Mouse (Mus musculus) heart, postnatal 0 days (tissue): ENCODE measurements around the gene Ccdc85a. TPM values are rescaled to one million over a fixed set of nuclear protein-coding genes. Genes with fewer than 3 reads are reported as not detected.

Source experiments
- ATAC-seq: fragments of 200-750 bp; cut with Nextera tagmentation; 2 replicates; pipeline ENCODE4 v1.8.0; 2017; ENCODE audit warnings: low read depth, moderate number of reproducible peaks, moderate library complexity; ENCODE audit not compliant: insufficient read depth
- DNase-seq: peaks from one replicate; pipeline ENCODE4 v3.0.0-alpha.2; 2016; ENCODE audit warnings: low spot score
- H3K27ac ChIP-seq: fragments of 300-500 bp; sonication (generic); 2 replicates; pipeline ENCODE4 v1.5.1; 2014; ENCODE audit warnings: low read depth, mild to moderate bottlenecking
- H3K27me3 ChIP-seq: fragments of 300-500 bp; sonication (generic); 2 replicates; pipeline ENCODE4 v1.6.1; 2014; ENCODE audit warnings: low read length, mixed read lengths; ENCODE audit not compliant: control insufficient read depth, insufficient read depth
- H3K36me3 ChIP-seq: fragments of 300-500 bp; sonication (generic); replicated peaks from 2 replicates; pipeline ENCODE4 v1.6.1; 2014; ENCODE audit warnings: low read length, mixed read lengths; ENCODE audit not compliant: control insufficient read depth, insufficient read depth
- H3K4me1 ChIP-seq: fragments of 300-500 bp; sonication (generic); 2 replicates; pipeline ENCODE4 v1.6.1; 2014; ENCODE audit warnings: antibody characterized with exemption; ENCODE audit not compliant: control insufficient read depth, insufficient read depth
- H3K4me2 ChIP-seq: fragments of 300-500 bp; sonication (generic); 2 replicates; pipeline ENCODE4 v1.6.1; 2014; ENCODE audit warnings: low read depth, mild to moderate bottlenecking, low read length, moderate library complexity
- H3K4me3 ChIP-seq: fragments of 300-500 bp; sonication (generic); 2 replicates; pipeline ENCODE4 v1.5.1; 2014; ENCODE audit warnings: low read depth, low read length
- H3K9ac ChIP-seq: fragments of 300-500 bp; sonication (generic); replicated peaks from 2 replicates; pipeline ENCODE4 v1.6.1; 2014; ENCODE audit warnings: low read depth, low read length, mixed read lengths
- H3K9me3 ChIP-seq: fragments of 300-500 bp; sonication (generic); replicated peaks from 2 replicates; pipeline ENCODE4 v1.6.1; 2016; ENCODE audit warnings: low read length; ENCODE audit not compliant: control insufficient read depth
- CTCF ChIP-seq: IDR thresholded peaks from 2 replicates; pipeline ENCODE4 v1.5.1; 2016; ENCODE audit warnings: antibody characterized with exemption, control low read depth, low read depth
- EP300 ChIP-seq: IDR thresholded peaks from 2 replicates; pipeline ENCODE4 v1.6.1; 2016; ENCODE audit warnings: antibody characterized with exemption, low read depth
- WGBS: fragments of 180-500 bp; shearing (Covaris S2); extraction: QIAGEN DNeasy Blood & Tissue Kit; methylation state at CpG from one replicate; pipeline ENCODE4 v1.1.7; 2014; 5-methylcytosine and 5-hydroxymethylcytosine counted together
- polyA plus RNA-seq: library from polyadenylated mRNA; unstranded; fragments of >200 nt; fragmentation: Nextera tagmentation; extraction: Ambion mirVana; gene quantifications from 2 replicates; pipeline ENCODE4 v1.2.1, GENCODE M21; 2015
- total RNA-seq: library from RNA; depleted of rRNA; stranded (reverse); fragments of >200 nt; gene quantifications from 2 replicates; pipeline ENCODE4 v1.2.3, GENCODE M21; 2014; ENCODE audit warnings: low replicate concordance

The Ccdc85a gene
- total and polyA plus RNA-seq, 2 experiments from 2014 or later = 2.1 to 2.6 TPM

DNA sequence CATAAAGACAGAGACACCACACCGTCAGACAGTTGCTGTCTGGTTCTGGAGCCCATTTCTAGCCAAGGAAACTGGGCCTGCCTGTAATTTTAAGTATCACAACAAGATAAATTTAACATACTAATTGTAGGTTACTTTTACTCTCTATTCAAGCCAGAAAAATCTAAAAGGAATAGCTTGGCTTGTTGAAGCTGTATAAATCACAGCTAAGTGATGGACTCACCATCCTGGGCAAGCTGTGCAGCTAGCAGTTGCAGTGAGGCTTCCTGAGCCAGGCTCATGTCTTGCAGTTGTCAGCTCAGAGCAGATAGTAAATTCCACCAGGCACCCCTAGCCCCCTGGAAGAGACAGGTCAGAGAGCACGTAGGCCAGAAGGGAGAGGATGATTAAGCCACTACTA lies 50.8 kb downstream of the Ccdc85a start:
- Histone ChIP-seq H3K4me2 (no peak overlapping the region), H3K36me3 (no peaks in the 10 kb centered on the region), H3K9me3 (no peaks in the 10 kb centered on the region; the same call in 1 of the 2 replicates), H3K9ac (no peak overlapping the region), H3K27ac (no peak overlapping the region), H3K27me3 (no peaks in the 10 kb centered on the region), H3K4me3 (no peak overlapping the region), H3K4me1 (no peaks in the 10 kb centered on the region)
- DNase-seq (no peak), ATAC-seq (no peak)
- TF ChIP-seq EP300 (no peak), CTCF (no peak)
- 68% methylated on average over 2 of the region's 2 CpGs for WGBS

- H3K4me1 ChIP-seq = no peaks in the 10 kb centered on the region
- DNase-seq = no peak
- H3K9me3 ChIP-seq = no peaks in the 10 kb centered on the region; the same call in 1 of the 2 replicates
- no peaks in the 10 kb centered on the region for H3K27me3 ChIP-seq
- no peak for ATAC-seq
- no peaks in the 10 kb centered on the region for H3K36me3 ChIP-seq
- no peak overlapping the region for H3K9ac ChIP-seq
- H3K4me3 ChIP-seq = no peak overlapping the region
- H3K4me2 ChIP-seq = no peak overlapping the region
- TF ChIP-seq EP300 (no peak), CTCF (no peak)
- H3K27ac ChIP-seq = no peak overlapping the region
Observed at GRCm38 (mm10) chr11:28501190-28501589, 82.9 kb downstream of the Ccdc85a start.

- Histone ChIP-seq H3K4me2 (no peak overlapping the region), H3K9ac (no peak overlapping the region), H3K4me3 (no peak overlapping the region), H3K36me3 (no peaks in the 10 kb centered on the region), H3K9me3 (no peaks in the 10 kb centered on the region; the same call in 1 of the 2 replicates), H3K27ac (no peak overlapping the region), H3K27me3 (no peaks in the 10 kb centered on the region), H3K4me1 (no peaks in the 10 kb centered on the region)
- no peak for TF ChIP-seq CTCF
- TF ChIP-seq EP300 = no peak
- ATAC-seq (no peak), DNase-seq (no peak)
Observed at GRCm38 (mm10) chr11:28497034-28497433, 87.1 kb downstream of the Ccdc85a start.

- Histone ChIP-seq H3K27me3 (no peaks in the 10 kb centered on the region), H3K4me3 (no peak overlapping the region), H3K4me1 (no peaks in the 10 kb centered on the region), H3K4me2 (no peak overlapping the region), H3K9me3 (no peaks in the 10 kb centered on the region; the same call in 1 of the 2 replicates), H3K27ac (no peak overlapping the region), H3K36me3 (no peaks in the 10 kb centered on the region), H3K9ac (no peak overlapping the region)
- DNase-seq (no peak), ATAC-seq (no peak)
- TF ChIP-seq CTCF (no peak), EP300 (no peak)
Observed at GRCm38 (mm10) chr11:28493362-28493761, 90.8 kb downstream of the Ccdc85a start.

DNA sequence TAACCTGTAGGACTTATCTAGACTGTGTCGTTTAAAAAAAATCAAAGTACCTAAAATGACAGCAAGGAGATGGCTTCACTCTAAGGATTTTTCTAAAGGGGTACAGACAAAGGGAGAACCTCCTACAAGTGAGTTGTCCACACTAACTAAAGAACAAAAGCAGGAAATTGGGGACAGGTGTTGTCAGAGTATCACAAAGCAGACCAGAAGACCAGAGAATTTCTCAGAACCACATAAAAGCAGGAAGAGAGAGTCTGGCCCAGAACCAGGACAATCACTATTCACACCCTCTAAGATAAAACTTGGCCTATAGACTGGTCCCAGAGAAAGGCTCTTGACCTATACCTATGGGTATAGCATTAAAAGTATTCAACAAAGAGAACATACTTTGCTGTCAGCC lies 92.8 kb downstream of the Ccdc85a start:
- H3K9me3 ChIP-seq = no peaks in the 10 kb centered on the region
- no peak overlapping the region for H3K4me3 ChIP-seq
- H3K9ac ChIP-seq = no peak overlapping the region
- H3K36me3 ChIP-seq = no peaks in the 10 kb centered on the region
- no peak overlapping the region for H3K27ac ChIP-seq
- TF ChIP-seq CTCF (no peak), EP300 (no peak)
- H3K4me2 ChIP-seq = no peak overlapping the region
- H3K4me1 ChIP-seq = no peaks in the 10 kb centered on the region
- DNase-seq = no peak
- ATAC-seq = no peak
- WGBS = 37% methylated on average over 1 of the region's 1 CpGs
- H3K27me3 ChIP-seq = no peaks in the 10 kb centered on the region

DNA sequence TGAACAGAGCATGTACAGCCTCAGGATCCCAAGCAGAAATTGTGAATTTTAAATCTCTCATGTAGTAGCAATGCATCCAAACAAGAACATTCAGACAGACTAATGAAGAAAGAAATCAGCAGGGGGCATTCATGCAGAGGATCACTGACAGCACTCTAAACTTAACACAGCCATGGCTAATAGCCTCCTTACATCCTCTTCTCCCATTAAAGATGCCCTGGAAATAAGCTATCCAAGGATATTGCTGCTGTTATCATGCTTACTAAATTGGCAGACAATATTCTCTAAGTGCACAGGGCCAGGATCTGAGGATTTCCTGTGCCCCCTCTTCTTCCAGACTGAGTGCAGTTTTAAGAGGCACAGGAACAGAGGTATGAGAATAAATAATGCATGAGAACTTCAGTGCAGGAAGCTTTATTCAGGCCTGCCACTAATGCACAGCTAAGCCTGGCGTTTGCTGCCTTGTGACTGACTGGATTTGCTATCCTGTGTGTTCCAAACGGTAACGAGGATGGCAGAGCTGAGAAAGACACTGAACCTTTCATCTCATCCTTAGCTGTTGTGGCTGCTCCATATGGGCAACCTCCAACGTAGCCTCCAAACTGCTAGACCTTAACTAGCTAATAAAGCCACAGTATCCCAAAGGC lies 99.9 kb downstream of the Ccdc85a start:
- ATAC-seq = no peak
- no peaks in the 10 kb centered on the region for H3K4me1 ChIP-seq
- TF ChIP-seq EP300 (no peak), CTCF (no peak)
- 54% methylated on average over 4 of the region's 4 CpGs for WGBS
- DNase-seq = no peak
- H3K27ac ChIP-seq = no peak overlapping the region
- H3K27me3 ChIP-seq = no peaks in the 10 kb centered on the region
- H3K36me3 ChIP-seq = no peaks in the 10 kb centered on the region
- no peak overlapping the region for H3K4me3 ChIP-seq
- no peak overlapping the region for H3K4me2 ChIP-seq
- no peak overlapping the region for H3K9ac ChIP-seq
- H3K9me3 ChIP-seq = no peaks in the 10 kb centered on the region
